Mouse (Mus musculus): ENCODE data around the gene Myo1h.

Myo1h gene

DNA sequence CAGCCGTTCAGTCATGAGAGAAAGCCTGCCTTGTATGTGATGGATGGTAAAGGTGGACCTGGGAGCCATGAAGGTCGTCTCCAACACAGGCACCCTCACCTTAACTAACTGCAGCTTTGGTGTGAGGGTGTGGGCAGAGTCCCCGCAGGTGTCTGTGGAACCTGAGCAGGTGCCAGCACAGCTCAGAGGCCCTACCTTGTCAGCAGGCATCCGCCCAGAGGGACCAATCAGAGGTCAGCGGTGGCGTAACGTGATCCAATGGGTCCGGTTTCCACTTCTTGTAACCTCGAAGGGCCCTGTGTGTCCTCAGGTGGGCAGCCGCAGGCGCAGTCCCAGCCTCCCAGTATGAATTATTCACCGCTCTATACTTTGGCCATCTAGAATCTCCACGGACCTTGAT lies at the start of gene Myo1h:
Myo1h (plus strand) TSS at position 293 of the 400 bp plus-strand sequence.
- no peak for DNase-seq (ENCODE audit: low spot score)

DNA sequence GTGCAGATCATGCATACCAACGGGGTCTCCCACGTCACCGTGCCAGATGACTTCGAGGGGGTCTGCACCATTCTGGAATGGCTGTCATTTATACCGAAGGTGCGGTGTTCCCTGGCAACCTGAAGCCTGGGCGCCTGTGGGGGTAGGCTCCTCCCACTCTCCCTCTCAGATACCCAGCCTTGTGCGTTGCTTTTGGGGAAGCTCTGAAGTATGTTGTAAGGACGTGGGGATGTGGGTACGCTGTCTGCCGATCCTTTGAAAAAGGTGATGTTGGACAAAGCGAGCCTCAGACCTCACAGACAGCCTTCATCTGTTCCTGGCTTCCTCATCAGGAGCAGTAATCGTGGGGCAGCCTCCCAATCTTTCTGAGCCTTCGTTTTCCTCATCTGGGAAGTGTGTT lies 49.2 kb upstream of the Myo1h start:
- no peak for DNase-seq (ENCODE audit: low spot score)

- DNase-seq (ENCODE audit: low spot score), result no peak
Measured at GRCm38 (mm10) chr5:114246465-114246864, 42.5 kb upstream of the Myo1h start.

DNA sequence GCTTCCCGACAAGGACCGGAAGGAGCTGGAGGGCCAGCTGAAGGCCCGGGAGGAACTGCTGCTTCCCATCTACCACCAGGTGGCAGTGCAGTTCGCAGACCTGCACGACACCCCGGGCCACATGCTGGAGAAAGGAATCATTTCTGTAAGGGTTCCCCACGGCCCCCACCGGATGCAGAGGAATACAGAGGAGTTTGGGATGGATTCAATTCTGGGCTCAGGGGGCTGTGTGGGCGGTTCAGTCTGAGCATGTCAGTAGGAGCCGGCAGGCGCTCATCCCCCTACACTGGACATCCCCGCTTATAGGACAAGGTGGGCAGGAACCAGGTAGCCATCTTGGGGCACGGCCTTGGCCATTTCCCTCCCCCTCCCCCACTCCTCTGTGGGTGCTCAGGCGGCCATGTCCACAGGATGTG lies 40.8 kb upstream of the Myo1h start:
- DNase-seq (ENCODE audit: low spot score), result peak; percentile 34

DNA sequence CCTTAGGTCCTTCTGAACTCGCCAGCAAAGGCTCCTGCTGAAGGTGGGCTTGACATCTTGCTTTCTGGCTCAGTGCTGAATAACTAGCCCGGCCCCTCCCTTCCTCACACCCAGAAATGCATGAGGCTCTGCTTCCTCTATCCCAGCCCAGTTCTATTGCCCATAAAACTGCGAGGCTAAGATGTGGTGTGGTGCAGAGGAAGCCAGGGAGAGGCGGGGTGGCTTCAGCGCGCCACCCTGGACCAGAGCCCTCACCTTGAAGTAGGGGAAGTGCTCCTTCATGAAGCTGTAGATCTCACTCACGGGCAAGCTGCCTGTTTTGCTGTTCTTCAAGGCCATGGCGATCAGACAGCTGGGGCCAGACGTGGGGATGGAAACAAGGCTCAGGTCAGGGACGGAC lies 29.5 kb upstream of the Myo1h start:
- DNase-seq (ENCODE audit: low spot score), result no peak

DNA sequence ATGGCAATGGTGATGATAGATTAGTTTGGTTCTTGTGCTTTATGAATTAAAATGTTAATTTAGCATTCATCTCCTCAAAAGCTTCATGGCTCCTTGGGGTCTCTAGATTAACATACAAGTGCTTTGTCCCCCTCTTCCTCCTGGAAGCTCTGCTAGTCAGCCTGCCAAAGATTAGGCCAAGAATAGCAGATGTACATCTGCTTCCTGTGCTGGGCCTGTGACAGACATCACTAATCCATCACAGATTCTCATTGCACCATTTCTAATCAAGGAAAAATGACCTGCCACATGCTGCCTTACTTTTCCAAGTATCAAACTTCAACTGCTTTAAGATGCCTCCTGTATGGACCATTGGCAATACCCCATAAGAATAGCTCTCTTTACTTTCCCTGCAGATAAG lies 27.5 kb upstream of the Myo1h start:
- DNase-seq (ENCODE audit: low spot score), result no peak

- no peak for DNase-seq (ENCODE audit: low spot score)
Measured at GRCm38 (mm10) chr5:114264030-114264459, 24.9 kb upstream of the Myo1h start.

- DNase-seq (ENCODE audit: low spot score), result no peak
Measured at GRCm38 (mm10) chr5:114264791-114265190, 24.2 kb upstream of the Myo1h start.

- no peak for DNase-seq (ENCODE audit: low spot score)
Measured at GRCm38 (mm10) chr5:114268646-114269045, 20.3 kb upstream of the Myo1h start.

- DNase-seq (ENCODE audit: low spot score), result no peak
Measured at GRCm38 (mm10) chr5:114269499-114269898, 19.5 kb upstream of the Myo1h start.

DNA sequence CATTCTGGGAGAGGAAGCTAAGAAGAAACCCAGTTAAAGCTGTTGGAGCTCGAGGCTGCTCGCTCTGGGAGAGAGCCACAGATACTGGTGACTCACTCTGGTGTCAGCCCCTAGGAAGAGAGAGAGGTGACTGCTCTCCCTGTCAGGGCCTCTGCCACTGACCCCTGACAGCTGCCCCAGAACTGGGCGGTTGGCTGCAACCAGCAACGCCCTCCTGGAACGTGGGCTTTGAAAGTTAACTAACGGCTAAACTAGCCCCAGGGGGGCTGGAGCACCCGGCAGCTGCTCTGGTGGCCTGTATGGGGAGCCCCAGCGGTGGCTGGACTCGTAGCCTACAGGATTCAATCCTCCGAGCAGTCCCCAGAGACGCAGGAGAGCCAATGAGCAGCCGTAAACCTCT lies 19.0 kb upstream of the Myo1h start:
- DNase-seq (ENCODE audit: low spot score), result no peak

DNA sequence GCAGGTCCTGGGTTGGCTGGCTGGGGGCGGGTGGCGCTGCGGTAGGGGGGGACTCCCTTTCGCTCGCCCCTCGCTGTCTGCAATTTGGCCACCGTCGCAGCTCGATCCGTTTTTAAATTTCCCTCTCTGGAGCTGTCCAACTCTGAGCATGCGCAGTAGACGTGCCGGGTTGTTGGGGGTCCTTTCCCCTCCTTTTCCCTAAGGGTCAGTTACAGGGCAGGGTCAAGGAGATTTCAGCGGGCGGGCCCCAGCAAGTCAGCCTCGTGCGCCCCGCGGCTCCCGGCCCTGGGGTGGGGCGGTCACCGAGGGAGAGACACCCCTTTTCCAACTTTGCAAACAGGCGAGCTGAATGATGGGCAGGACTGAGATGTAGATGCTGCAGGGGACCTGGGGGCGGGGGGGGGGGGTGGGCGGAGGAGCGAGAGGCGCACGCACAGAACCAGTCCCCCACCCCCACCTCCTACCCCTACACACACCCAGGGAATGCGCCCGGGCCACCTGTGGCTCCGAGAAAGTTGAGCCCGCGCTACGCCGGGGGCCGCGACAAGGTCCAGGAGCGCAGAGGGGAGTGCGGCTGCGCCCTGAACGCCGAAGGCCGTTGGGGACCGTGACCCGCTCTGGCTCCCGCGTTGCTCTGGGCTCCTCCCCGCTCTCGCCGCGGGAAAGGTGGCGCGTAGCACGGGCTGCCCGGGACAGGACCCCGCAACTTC lies 15.1 kb upstream of the Myo1h start, which contains the start of gene Foxn4:
Foxn4 (minus strand) TSS at position 115 of the 710 bp plus-strand sequence.
- no peak for DNase-seq (ENCODE audit: low spot score)

DNA sequence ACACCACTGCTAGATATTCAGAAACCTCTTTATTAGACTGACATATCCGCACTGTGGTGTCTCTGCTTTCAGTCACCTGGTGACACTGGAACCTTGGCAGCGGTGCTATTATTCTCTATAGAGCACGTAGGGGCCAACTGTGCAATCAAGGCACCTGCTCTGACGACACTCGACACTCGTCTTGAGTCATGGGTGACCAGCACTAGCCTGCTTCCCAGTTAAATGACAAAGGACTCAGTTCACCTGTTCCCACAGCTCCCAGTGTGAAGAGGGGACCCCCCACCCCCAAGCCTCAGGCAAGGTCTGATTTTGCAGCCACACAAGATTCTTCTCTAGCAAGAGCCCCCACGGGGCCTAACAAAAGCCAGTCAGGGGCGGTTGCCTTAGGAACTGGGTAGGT lies 13.6 kb upstream of the Myo1h start:
- DNase-seq (ENCODE audit: low spot score), result no peak

GRCm38 (mm10) chr5:114275991-114276390 lies 13.0 kb upstream of the Myo1h start:
- no peak for DNase-seq (ENCODE audit: low spot score)

GRCm38 (mm10) chr5:114279382-114280143 lies 9.4 kb upstream of the Myo1h start:
- no peak for DNase-seq (ENCODE audit: low spot score)

GRCm38 (mm10) chr5:114282346-114282745 lies 6.6 kb upstream of the Myo1h start:
- DNase-seq (ENCODE audit: low spot score), result no peak

DNA sequence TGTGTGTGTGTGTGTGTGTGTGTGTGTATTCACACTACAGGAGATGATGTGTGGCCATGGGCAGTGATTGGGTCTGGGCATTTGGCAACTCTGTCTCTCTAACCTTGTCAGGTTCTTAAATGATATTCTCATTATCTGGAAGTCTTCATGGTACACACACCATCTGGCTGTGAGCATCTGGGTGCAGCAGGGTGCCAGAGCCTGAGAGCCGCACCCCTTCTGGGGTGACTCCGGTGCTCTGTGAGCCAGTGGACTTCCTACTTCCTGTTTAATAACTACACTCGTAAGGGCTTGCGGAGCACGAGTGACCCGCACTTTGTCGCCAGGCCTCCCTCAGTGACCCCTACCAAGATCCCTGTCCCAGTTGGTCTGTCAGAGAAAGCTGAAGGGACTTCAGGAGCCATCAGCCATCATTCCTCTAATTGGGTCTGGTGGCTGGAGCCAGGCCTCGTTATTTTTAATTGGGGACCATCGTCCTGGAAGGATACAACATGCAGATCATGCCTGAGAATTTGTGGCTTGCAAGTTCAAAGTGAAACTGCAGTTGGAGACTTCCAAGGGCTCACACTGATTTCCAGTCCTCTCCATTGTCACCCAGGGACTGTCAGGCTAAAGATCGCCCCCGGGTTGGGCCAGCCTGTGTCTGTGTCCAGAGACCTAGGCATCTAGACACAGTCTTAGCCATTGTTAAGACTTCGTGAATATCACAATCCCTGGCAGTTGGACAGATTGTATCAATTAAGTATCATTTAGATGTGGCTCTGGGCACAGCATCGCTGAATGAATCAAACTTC lies 4.2 kb upstream of the Myo1h start:
- DNase-seq (ENCODE audit: low spot score), result no peak

- no peak for DNase-seq (ENCODE audit: low spot score)
Measured at GRCm38 (mm10) chr5:114285398-114285700, 3.6 kb upstream of the Myo1h start.

GRCm38 (mm10) chr5:114286102-114286501 lies 2.9 kb upstream of the Myo1h start:
- DNase-seq (ENCODE audit: low spot score), result no peak

GRCm38 (mm10) chr5:114286872-114287571 lies 1.9 kb upstream of the Myo1h start:
- DNase-seq (ENCODE audit: low spot score), result no peak

GRCm38 (mm10) chr5:114288396-114288795 lies 570 bp upstream of the Myo1h start:
- DNase-seq (ENCODE audit: low spot score), result no peak

GRCm38 (mm10) chr5:114290004-114290403 lies 1.0 kb downstream of the Myo1h start:
- DNase-seq (ENCODE audit: low spot score), result no peak

Data from urinary bladder, postnatal 10 days (tissue).